In the genomic region with DNA sequence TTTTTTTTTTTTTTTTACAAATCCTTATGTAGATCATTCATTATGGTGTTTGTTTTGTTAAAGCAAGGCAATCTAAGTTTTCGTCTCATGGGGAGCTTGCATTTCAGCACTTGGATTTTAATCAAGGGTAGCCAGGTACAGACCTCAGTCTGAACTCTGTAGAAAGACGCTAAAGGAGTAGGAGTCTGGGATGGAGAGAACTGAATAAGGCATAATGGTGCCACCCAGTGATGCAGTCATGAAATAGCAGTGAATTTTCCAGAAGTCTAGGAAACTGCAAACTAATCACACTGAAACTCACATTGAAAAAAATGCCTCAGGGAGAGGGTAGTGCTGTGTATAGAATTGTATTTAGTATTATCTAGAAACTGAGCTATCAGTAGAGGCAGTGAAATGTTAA, we compare ENCODE assay signal across 13 mouse cellular contexts.
DNase-seq lines count a peak whose midpoint lies in the region; ATAC-seq lines count a peak whose summit lies in the region.
"Had no signal": no experiment of that assay in that cellular context is flagged by ENCODE, and none has a peak within 500 bp of the region (broad histone marks: within the 10 kb centered on the region; RNA-seq: fewer than 3 reads in every experiment).

No protein-coding gene starts in this region.

- 51% methylated on average over 2 of the region's 2 CpGs for WGBS in forebrain, embryonic 15.5 days
- WGBS in forebrain, embryonic 12.5 days: 53% methylated on average over 2 of the region's 2 CpGs

- no peaks in the 10 kb centered on the region for H3K27me3 ChIP-seq in forebrain, embryonic 15.5 days
- H3K27me3 ChIP-seq in forebrain, embryonic 12.5 days: no peaks in the 10 kb centered on the region
- H3K27me3 ChIP-seq: heart, embryonic 13.5 days; intestine, embryonic 15.5 days; midbrain, embryonic 15.5 days; stomach, embryonic 15.5 days had no signal

- ATAC-seq in forebrain, embryonic 15.5 days (replicated peaks): peak; percentile 46; the same call in 1 of the 2 replicates
- ATAC-seq in forebrain, embryonic 12.5 days (ENCODE audit: low FRiP score): no peak
- no peak for ATAC-seq in megakaryocyte, adult 5-6 weeks (ENCODE audit: poor library complexity, severe bottlenecking)
- ATAC-seq: activated CD4-positive, CD25-positive, alpha-beta regulatory T cell, adult 4 months; intestine, embryonic 15.5 days; midbrain, embryonic 15.5 days had no signal

- peak; percentile 21 for DNase-seq in layer of hippocampus, adult 9-10 months (ENCODE audit: low spot score)
- no peak for DNase-seq in layer of hippocampus, postnatal 25 days (ENCODE audit: extremely low spot score in 1 of 2, low spot score in 1 of 2)
- DNase-seq in 416B (ENCODE audit: low read depth): peak; percentile 41
- peak; percentile 11 for DNase-seq in cerebellum, adult 8-10 months
- DNase-seq in testis, postnatal 10 days (ENCODE audit: low spot score): no peak

- no peak overlapping the region for H3K9ac ChIP-seq in forebrain, embryonic 15.5 days (replicated peaks)
- H3K9ac ChIP-seq in forebrain, embryonic 12.5 days: no peak overlapping the region
- H3K9ac ChIP-seq: heart, embryonic 13.5 days; intestine, embryonic 15.5 days; midbrain, embryonic 15.5 days; stomach, embryonic 15.5 days had no signal

- no peak overlapping the region for H3K27ac ChIP-seq in forebrain, embryonic 15.5 days (replicated peaks)
- no peak overlapping the region for H3K27ac ChIP-seq in forebrain, embryonic 12.5 days
- H3K27ac ChIP-seq: heart, embryonic 13.5 days; intestine, embryonic 15.5 days; midbrain, embryonic 15.5 days; stomach, embryonic 15.5 days had no signal

- H3K4me2 ChIP-seq in forebrain, embryonic 15.5 days (replicated peaks): no peak overlapping the region
- H3K4me2 ChIP-seq in forebrain, embryonic 12.5 days: no peak overlapping the region
- H3K4me2 ChIP-seq: heart, embryonic 13.5 days; intestine, embryonic 15.5 days; midbrain, embryonic 15.5 days; stomach, embryonic 15.5 days had no signal

- H3K4me1 ChIP-seq in forebrain, embryonic 15.5 days: no peaks in the 10 kb centered on the region
- no peaks in the 10 kb centered on the region for H3K4me1 ChIP-seq in forebrain, embryonic 12.5 days
- H3K4me1 ChIP-seq: heart, embryonic 13.5 days; intestine, embryonic 15.5 days; midbrain, embryonic 15.5 days; stomach, embryonic 15.5 days had no signal

- no peaks in the 10 kb centered on the region for H3K36me3 ChIP-seq in forebrain, embryonic 15.5 days
- no peaks in the 10 kb centered on the region for H3K36me3 ChIP-seq in forebrain, embryonic 12.5 days (replicated peaks)
- H3K36me3 ChIP-seq: heart, embryonic 13.5 days; intestine, embryonic 15.5 days; midbrain, embryonic 15.5 days; stomach, embryonic 15.5 days had no signal

- H3K9me3 ChIP-seq in forebrain, embryonic 15.5 days: no peaks in the 10 kb centered on the region
- no peaks in the 10 kb centered on the region for H3K9me3 ChIP-seq in forebrain, embryonic 12.5 days
- H3K9me3 ChIP-seq: heart, embryonic 13.5 days; intestine, embryonic 15.5 days; midbrain, embryonic 15.5 days; stomach, embryonic 15.5 days had no signal

- no peak overlapping the region for H3K4me3 ChIP-seq in forebrain, embryonic 15.5 days
- no peak overlapping the region for H3K4me3 ChIP-seq in forebrain, embryonic 12.5 days (replicated peaks)
- H3K4me3 ChIP-seq: heart, embryonic 13.5 days; intestine, embryonic 15.5 days; midbrain, embryonic 15.5 days; stomach, embryonic 15.5 days had no signal

Comparison
In these comparisons a context has a peak if more than half of its experiments do, and no peak if none do; other contexts are left out.
1. DNase-seq: peak in layer of hippocampus, adult 9-10 months (single experiment), 416B (single experiment) and cerebellum, adult 8-10 months (single experiment); none in layer of hippocampus, postnatal 25 days (0 of 2) and testis, postnatal 10 days (single experiment).